Mouse (Mus musculus) pancreas, adult 10 weeks (tissue): Measurements from ENCODE around the gene Ocel1. TPM values are rescaled to one million over a fixed set of nuclear protein-coding genes. Genes with fewer than 3 reads are reported as not detected.

Source experiments
- polyA plus RNA-seq: library from polyadenylated mRNA; stranded (reverse); fragments of 350-450 nt; fragmentation: Illumina TruSeq; extraction: RNeasy Lipid Tissue Mini Kit (QIAGEN cat#74804); gene quantifications from one replicate; pipeline ENCODE4 v1.2.3, GENCODE M21; 2015; ENCODE audit warnings: low read depth, low replicate concordance; ENCODE audit not compliant: insufficient read depth

The Ocel1 gene
- 4.2 TPM for polyA plus RNA-seq

DNA sequence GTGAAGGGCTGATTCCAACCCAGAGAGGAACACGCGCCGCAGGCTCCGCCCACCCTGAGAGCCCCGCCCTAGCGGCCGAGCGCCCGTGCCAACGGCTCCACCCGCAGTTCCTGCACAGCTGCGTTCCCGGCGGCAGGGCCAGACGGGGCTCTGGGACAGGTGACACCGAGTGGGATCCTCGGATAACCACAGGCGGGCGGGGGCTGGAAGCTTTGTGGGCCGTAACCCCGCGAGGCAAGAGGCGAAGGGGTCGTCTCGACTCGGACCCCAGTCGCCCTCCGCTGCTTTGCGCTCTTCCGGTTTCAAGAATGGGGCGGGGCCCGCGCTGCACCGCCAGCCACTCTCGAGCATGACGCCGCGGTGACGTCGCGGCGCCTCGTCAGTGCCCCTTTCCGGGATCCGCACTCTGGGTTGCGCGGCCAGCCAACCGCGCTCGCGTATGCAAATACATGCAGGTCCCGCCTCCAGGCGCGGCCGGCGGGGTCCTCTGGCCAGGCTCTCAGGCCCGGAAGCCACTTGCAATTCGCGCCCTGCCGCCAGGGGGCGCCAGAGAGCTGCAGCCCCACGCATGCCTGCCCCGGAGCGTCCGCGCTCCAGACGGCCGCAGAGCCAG, at the start of gene Ocel1:
Ocel1 (plus strand) TSS at position 63 of the 613 bp plus-strand sequence.

DNA sequence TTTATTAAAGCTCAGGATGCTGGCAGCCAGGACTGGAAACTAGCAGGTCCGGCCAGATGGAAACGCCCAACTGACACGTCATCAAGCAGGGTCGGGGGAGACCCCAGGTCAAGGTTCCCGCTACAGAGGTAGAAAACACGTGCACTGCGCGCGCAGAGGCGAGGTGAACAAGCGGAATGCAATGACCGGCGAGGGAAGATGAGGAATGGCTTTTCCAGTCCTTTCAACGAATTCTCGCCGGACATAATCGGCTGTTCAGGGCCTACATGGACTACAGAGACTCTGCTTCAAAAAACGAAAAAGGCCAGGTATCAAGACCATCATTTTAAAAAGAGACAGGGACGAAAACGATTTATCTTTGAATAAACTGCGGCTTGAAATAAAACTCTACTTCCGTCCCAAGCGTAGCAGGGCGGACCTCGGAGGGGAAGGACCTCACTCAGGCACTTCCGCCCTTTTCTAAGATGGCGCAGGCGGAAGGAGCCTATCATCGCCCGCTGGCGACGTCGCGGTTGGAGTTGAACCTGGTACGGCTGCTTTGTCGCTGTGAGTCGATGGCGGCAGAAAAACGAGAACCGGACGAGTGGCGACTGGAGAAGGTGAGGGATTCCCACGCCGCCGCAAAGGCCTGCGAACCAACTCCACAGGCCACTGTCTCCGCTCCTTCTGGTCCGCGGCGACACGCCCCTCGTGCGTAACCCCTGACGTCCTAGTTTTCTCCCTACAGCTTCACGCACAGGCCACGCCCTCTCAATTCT, 4.1 kb upstream of the Ocel1 start, which contains the start of gene Use1:
Use1 (plus strand) TSS at position 78 of the 758 bp plus-strand sequence.

DNA sequence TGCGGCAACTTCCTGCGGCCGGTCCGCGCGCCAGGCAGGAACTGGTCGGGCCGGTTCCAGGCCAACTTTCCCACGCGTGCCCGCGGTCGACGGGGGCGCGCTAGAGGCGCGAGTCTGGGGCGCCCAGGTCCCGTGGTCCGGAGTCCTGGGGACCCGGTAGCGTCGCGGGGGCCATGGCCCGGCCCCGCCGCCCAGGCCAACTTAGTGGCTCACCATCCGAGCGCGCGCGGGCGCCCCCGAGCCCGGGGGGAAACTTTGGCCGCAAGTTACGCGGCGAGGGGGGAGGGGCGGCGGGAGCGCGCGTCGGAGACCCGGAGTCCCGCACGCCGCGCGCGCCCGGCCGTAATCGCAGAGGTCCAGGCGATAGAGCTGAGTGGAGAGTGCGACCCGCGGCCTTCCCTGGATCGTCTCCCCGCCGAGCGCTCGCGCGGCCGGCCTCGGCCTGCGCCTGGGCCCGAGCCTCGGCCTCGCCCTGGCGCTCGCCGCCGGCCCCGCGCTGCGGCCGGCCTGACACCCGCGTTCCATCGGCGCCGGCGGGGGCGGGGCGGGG, 10.4 kb downstream of the Ocel1 start, which contains the start of gene Nr2f6:
Nr2f6 (minus strand) TSS at position 540 of the 550 bp plus-strand sequence.

DNA sequence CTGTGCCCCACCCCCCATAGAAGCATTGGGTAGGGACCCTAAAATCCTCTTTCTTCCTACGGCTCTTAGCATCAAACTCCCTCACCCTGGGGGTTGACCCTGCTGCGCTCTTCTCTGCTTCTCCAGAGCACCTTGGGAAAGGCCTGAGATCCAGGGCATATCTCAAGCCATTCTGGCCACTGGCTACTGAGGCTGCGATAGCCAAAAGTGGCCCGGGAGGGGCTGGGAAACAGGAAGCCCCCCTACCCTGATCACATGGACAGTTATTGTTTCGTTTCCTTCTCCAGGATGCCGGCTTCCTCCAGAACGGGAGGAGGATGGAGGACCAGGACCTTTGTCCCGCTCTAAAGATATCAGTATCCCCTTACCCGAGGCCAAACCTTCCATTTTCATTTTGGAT, 24.5 kb downstream of the Ocel1 start, which contains the start of gene Ushbp1:
Ushbp1 (minus strand) TSS at position 174 of the 400 bp plus-strand sequence.

DNA sequence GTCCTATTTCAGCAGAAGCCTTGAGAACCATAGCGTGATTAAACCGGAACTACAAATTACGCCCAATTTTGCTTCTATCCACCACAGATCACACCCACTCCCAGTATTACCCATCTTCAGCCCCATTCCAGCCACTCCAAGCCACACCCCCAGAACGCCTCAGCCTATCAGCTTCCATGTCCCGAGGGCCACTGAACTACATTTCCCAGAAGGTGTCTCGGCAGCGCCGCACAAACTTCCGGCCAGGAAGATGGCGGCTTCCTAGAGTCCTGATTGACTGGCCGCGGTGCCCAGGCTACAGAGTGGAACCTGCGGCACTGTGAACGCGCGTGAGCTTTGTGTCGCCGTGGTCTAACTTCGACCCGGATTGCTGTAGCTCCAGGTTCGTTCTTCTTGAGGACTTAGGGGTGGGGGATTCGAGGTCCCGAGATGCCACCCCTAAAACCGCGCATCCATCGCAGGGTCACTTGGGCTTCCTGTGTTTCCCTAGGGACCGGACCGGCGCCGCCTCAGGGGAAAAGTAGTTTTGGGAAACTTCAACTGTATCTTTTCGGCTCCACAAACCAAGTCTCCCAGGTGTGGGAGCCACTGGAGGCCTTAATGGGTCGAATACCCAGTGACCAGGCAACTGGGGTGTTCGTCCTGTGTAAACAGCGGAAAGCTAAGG, 25.7 kb downstream of the Ocel1 start, which contains the start of gene Babam1:
Babam1 (plus strand) TSS at position 223 of the 667 bp plus-strand sequence.

DNA sequence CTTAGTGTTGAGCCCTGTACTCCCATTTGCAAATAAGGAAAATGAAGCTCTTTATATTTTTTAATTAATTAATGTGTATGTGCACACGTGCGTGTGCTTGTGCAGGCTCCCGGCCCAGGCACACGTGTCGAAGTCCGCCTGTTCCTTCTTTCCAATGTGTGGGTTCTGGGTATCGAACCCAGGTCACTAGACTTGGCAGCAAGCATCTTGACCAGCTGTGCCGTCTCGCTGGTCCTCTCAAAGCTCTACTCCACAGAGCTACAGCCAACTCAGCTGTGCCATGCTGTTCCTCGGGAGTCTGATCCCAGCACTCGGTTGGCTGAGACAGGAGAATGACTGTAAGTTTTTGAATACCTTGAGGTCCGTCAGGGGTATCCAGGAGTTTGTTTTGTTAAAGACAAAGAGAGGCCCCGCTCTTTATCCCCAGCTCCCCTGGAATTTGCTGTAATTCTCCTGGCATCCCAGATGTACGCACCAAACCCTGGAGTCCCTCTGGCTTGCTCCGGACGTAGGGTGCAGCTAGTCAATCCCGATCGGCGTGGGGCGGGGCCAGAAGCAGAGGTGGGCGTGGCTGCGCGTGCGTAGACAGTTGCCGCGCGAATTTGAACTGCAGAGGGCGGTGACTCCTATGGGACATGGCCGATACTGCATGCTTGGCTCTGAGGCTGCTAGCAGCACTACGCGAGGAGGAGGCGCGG, 34.5 kb downstream of the Ocel1 start, which contains the start of gene Ankle1:
Ankle1 (plus strand) TSS at position 610 of the 698 bp plus-strand sequence.

Other genes with a start within 250 kb of the Ocel1 start
- 10.9 TPM for gene Myo9b, start 98.6 kb upstream of the Ocel1 start, polyA plus RNA-seq
- 2.2 TPM for gene Haus8, start 98.4 kb upstream of the Ocel1 start, polyA plus RNA-seq
- gene Use1, start 4.5 kb upstream of the Ocel1 start, polyA plus RNA-seq, result 66.0 TPM
- 19.9 TPM for gene Nr2f6, start 10.7 kb downstream of the Ocel1 start, polyA plus RNA-seq
- gene Ushbp1, start 24.5 kb downstream of the Ocel1 start, polyA plus RNA-seq, result 21.8 TPM
- gene Babam1, start 25.6 kb downstream of the Ocel1 start, polyA plus RNA-seq, result 24.6 TPM
- not detected for gene Ankle1, start 34.7 kb downstream of the Ocel1 start, polyA plus RNA-seq
- gene Abhd8, start 92.4 kb downstream of the Ocel1 start, polyA plus RNA-seq, result 4.1 TPM
- gene Mrpl34, start 93.7 kb downstream of the Ocel1 start, polyA plus RNA-seq, result 18.8 TPM
- 13.0 TPM for gene Dda1, start 97.9 kb downstream of the Ocel1 start, polyA plus RNA-seq
- 4.7 TPM for gene Ano8, start 114.7 kb downstream of the Ocel1 start, polyA plus RNA-seq
- gene Gtpbp3, start 116.8 kb downstream of the Ocel1 start, polyA plus RNA-seq, result 7.9 TPM
- gene Plvap, start 140.5 kb downstream of the Ocel1 start, polyA plus RNA-seq, result 236 TPM
- not detected for gene Ccdc194, start 154.4 kb downstream of the Ocel1 start, polyA plus RNA-seq
- gene Bst2, start 166.2 kb downstream of the Ocel1 start, polyA plus RNA-seq, result 43.2 TPM
- 48.0 TPM for gene Mvb12a, start 171.6 kb downstream of the Ocel1 start, polyA plus RNA-seq
- gene Tmem221, start 187.6 kb downstream of the Ocel1 start, polyA plus RNA-seq, result 3.8 TPM
- not detected for gene Nxnl1, start 195.3 kb downstream of the Ocel1 start, polyA plus RNA-seq
- gene Slc27a1, start 197.6 kb downstream of the Ocel1 start, polyA plus RNA-seq, result 33.1 TPM
- 39.9 TPM for gene Pgls, start 220.9 kb downstream of the Ocel1 start, polyA plus RNA-seq
- 1.00 TPM for gene Fam129c, start 226.3 kb downstream of the Ocel1 start, polyA plus RNA-seq
- 17.5 TPM for gene Colgalt1, start 239.7 kb downstream of the Ocel1 start, polyA plus RNA-seq